Mouse (Mus musculus) leukemia stem cell, adult 10-12 weeks (primary cell): Measurements from ENCODE around the gene Pes1. TPM values are rescaled to one million over a fixed set of nuclear protein-coding genes. Genes with fewer than 3 reads are reported as not detected.

ENCODE experiments used
- polyA plus RNA-seq: library from polyadenylated mRNA; stranded (reverse); fragments of >175 nt; gene quantifications from 2 replicates; pipeline ENCODE4 v1.2.3, GENCODE M21; 2012; ENCODE audit warnings: low replicate concordance

Gene Pes1
- 10.9 and 45.9 TPM in 2 replicates for polyA plus RNA-seq

GRCm38 (mm10) chr11:3963610-3964415, at the start of gene Pes1:
Pes1 (plus strand) TSS chr11:3963975.

GRCm38 (mm10) chr11:3914109-3914840, 49.5 kb upstream of the Pes1 start, which contains the start of gene Slc35e4:
Slc35e4 (minus strand) TSS chr11:3914664.

DNA sequence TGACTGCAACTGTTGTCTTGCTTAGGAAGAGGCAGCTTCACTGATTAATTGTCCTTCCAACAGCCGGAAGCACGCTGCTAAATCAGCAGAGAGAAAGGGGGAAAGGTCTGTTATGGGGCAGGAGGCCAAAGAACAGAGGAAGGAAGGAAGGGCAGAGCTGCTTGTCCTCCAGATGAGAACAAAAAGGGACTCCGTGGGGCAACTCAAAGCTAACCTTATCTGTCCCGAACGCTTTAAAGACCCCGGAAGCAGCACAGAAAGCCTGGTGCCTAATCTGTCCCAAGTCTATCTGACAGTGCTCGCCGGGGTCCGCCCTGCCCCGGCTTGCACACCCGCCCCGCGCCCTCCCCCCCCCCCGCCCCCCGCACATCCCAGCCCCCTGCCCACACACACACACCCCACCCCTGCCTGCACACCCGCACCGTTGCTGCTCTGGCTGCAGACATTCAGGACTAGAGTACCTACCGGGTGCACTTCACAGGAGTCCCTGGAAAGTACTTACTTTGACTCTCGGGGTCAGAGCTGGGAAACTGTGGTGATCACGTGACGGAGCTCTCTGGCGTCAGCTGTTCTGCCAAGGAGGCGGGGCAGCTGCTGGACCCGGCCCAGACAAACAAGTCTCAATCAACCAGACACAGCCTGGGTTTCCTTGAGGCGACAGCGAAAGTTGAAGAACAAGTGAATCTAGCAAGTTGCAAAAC, 32.1 kb upstream of the Pes1 start, which contains the start of gene Tcn2:
TSS of gene Tcn2 (minus strand) at position 649 of the 701 bp plus-strand sequence.

DNA sequence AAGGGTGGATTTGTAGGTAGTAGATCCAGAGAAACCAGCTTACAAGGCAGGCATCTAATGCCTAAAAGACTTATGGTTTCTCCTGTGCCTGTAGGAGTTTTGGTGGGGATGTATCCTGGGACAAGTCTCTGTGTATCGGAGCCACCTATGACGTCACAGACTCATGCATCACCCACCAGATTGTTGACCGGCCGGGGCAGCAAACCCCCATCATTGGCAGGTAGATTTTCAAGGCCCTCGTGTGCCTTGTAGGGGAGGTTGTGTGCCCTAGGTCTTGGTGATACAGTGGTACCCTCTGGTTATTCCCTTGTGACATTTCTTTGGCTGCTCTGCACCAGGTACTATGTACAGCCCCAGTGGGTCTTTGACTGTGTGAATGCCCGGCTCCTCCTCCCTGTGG, 12.9 kb downstream of the Pes1 start, which contains the start of gene 4930556J24Rik:
TSS of gene 4930556J24Rik (minus strand) at position 101 of the 400 bp plus-strand sequence.

GRCm38 (mm10) chr11:3983291-3983862, 19.6 kb downstream of the Pes1 start, which contains the start of gene Gal3st1:
Gal3st1 (plus strand) TSS chr11:3983636.

Other genes with a start within 250 kb of the Pes1 start
- 0.08 TPM in 1 of 2 replicates, not detected in the other for gene Osbp2, start 100.1 kb upstream of the Pes1 start, polyA plus RNA-seq
- gene 4921536K21Rik, start 68.9 kb upstream of the Pes1 start, polyA plus RNA-seq = not detected in 2 replicates
- gene Dusp18, start 68.7 kb upstream of the Pes1 start, polyA plus RNA-seq = 0.11 TPM in 1 of 2 replicates, not detected in the other
- gene Slc35e4, start 49.3 kb upstream of the Pes1 start, polyA plus RNA-seq = 2.2 and 2.3 TPM in 2 replicates
- gene Tcn2, start 31.8 kb upstream of the Pes1 start, polyA plus RNA-seq = 1.8 and 8.2 TPM in 2 replicates
- gene 4930556J24Rik, start 12.8 kb downstream of the Pes1 start, polyA plus RNA-seq = not detected in 2 replicates
- not detected in 2 replicates for gene Gal3st1, start 19.7 kb downstream of the Pes1 start, polyA plus RNA-seq
- gene Sec14l4, start 67.5 kb downstream of the Pes1 start, polyA plus RNA-seq = not detected in 2 replicates
- gene Sec14l3, start 100.9 kb downstream of the Pes1 start, polyA plus RNA-seq = not detected in 2 replicates
- 14.6 and 26.5 TPM in 2 replicates for gene Mtfp1, start 131.5 kb downstream of the Pes1 start, polyA plus RNA-seq
- 9.2 and 18.3 TPM in 2 replicates for gene Sec14l2, start 159.4 kb downstream of the Pes1 start, polyA plus RNA-seq
- gene Rnf215, start 171.2 kb downstream of the Pes1 start, polyA plus RNA-seq = 11.0 and 14.2 TPM in 2 replicates
- gene Ccdc157, start 196.3 kb downstream of the Pes1 start, polyA plus RNA-seq = 2.2 and 2.6 TPM in 2 replicates
- 41.2 and 118 TPM in 2 replicates for gene Sf3a1, start 196.4 kb downstream of the Pes1 start, polyA plus RNA-seq
- gene Tbc1d10a, start 222.8 kb downstream of the Pes1 start, polyA plus RNA-seq = 20.7 and 21.4 TPM in 2 replicates